Mouse (Mus musculus): Measurements from ENCODE around the gene Ckm. TPM values are rescaled to one million over a fixed set of nuclear protein-coding genes. Genes with fewer than 3 reads are reported as not detected.

Ckm gene
- total and polyA plus RNA-seq, 2 experiments from 2014 or later: 0.48 TPM; not detected in 1

DNA sequence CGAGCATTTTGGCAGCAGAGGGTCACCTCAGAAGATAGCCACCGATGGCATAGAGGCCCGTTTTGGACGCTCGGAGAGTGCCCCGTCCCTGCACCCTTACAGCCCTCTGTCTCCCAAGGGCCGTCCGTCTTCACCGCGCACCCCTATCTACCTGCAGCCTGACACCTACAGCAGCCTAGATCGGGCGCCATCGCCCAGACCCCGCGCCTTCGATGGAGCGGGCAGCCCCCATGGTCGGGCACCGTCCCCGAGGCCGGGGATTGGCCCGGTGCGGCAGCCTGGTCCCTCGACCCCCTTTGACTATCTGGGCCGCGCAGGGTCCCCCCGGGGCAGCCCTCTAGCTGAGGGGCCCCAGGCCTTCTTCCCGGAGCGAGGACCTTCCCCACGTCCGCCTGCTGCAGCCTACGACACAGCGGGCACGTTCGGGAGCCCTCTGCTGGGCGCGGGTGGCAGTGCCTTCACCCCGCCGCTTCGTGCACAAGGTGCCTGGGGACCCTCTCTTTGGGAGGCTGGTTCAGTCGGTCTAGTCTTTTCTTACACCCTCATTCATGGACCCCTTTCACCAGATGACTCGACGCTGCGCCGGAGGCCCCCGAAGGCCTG is 34.7 kb upstream of the Ckm start:
- peak overlapping the region; percentile 68 for H3K4me2 ChIP-seq (ENCODE audit: low read depth)
- H3K4me1 ChIP-seq (ENCODE audit: insufficient read depth): no peaks in the 10 kb centered on the region; the same call in 1 of the 2 replicates
- 10% methylated on average over 41 of the region's 46 CpGs for WGBS
- H3K9me3 ChIP-seq (ENCODE audit: low read length): no peaks in the 10 kb centered on the region
- peak; percentile 83 for DNase-seq
- H3K27me3 ChIP-seq (ENCODE audit: insufficient read depth, low read length): no peaks in the 10 kb centered on the region
- H3K9ac ChIP-seq: peak overlapping the region; percentile 70
- no peak overlapping the region for H3K27ac ChIP-seq (ENCODE audit: low read depth, low read length)
- TF ChIP-seq CTCF (IDR thresholded peaks at IDR 0.05; ENCODE audit: low read depth): peak; percentile 90
- ATAC-seq: peak; percentile 95
- H3K4me3 ChIP-seq (ENCODE audit: low read depth, low read length): peak overlapping the region; percentile 41
- H3K36me3 ChIP-seq (ENCODE audit: insufficient read depth): no peaks in the 10 kb centered on the region

DNA sequence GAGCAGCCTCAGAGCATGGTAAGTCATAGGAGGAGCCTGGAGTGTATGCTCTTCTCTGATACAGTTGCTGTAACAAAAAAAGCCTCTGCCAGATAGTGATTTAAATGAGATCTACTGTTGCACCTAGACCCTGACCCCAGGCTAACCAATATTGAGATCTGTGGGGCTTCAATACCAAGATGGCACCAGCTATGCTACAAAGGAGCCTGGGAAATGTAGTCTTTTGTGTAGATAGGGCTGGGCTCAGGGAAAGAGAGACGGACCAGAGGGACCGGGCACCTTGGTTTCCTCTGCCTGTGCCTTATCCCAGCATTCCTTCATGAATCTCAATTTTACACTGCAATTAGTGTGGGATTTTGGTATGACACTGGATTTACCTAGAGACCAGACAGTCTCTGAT is 31.2 kb upstream of the Ckm start:
- DNase-seq (no peak), ATAC-seq (no peak)
- no peaks in the 10 kb centered on the region for H3K9me3 ChIP-seq (ENCODE audit: low read length)
- H3K27me3 ChIP-seq (ENCODE audit: insufficient read depth, low read length): no peaks in the 10 kb centered on the region
- H3K9ac ChIP-seq: no peak overlapping the region
- H3K27ac ChIP-seq (ENCODE audit: low read depth, low read length): no peak overlapping the region
- H3K4me2 ChIP-seq (ENCODE audit: low read depth): no peak overlapping the region
- WGBS: 80% methylated on average over 2 of the region's 2 CpGs
- no peak for TF ChIP-seq CTCF (IDR thresholded peaks at IDR 0.05; ENCODE audit: low read depth)
- no peaks in the 10 kb centered on the region; the same call in 1 of the 2 replicates for H3K4me1 ChIP-seq (ENCODE audit: insufficient read depth)
- H3K36me3 ChIP-seq (ENCODE audit: insufficient read depth): no peaks in the 10 kb centered on the region; the same call in 1 of the 2 replicates
- no peak overlapping the region for H3K4me3 ChIP-seq (ENCODE audit: low read depth, low read length)

- TF ChIP-seq CTCF (IDR thresholded peaks at IDR 0.05; ENCODE audit: low read depth): no peak
- H3K4me3 ChIP-seq (ENCODE audit: low read depth, low read length): no peak overlapping the region
- no peak overlapping the region for H3K4me2 ChIP-seq (ENCODE audit: low read depth)
- no peaks in the 10 kb centered on the region for H3K4me1 ChIP-seq (ENCODE audit: insufficient read depth)
- ATAC-seq (no peak), DNase-seq (no peak)
- H3K27ac ChIP-seq (ENCODE audit: low read depth, low read length): no peak overlapping the region
- H3K9ac ChIP-seq: no peak overlapping the region
- H3K27me3 ChIP-seq (ENCODE audit: insufficient read depth, low read length): no peaks in the 10 kb centered on the region
- no peaks in the 10 kb centered on the region; the same call in 1 of the 2 replicates for H3K36me3 ChIP-seq (ENCODE audit: insufficient read depth)
- 80% methylated on average over 18 of the region's 18 CpGs for whole genome bisulfite sequencing
- H3K9me3 ChIP-seq (ENCODE audit: low read length): no peaks in the 10 kb centered on the region
Measured at GRCm38 (mm10) chr7:19375368-19375767, 29.2 kb upstream of the Ckm start.

- ATAC-seq (no peak), DNase-seq (no peak)
- no peak overlapping the region for H3K9ac ChIP-seq
- no peak overlapping the region for H3K4me2 ChIP-seq (ENCODE audit: low read depth)
- H3K27me3 ChIP-seq (ENCODE audit: insufficient read depth, low read length): no peaks in the 10 kb centered on the region
- H3K9me3 ChIP-seq (ENCODE audit: low read length): no peaks in the 10 kb centered on the region
- H3K4me3 ChIP-seq (ENCODE audit: low read depth, low read length): no peak overlapping the region
- 84% methylated on average over 4 of the region's 4 CpGs for WGBS
- TF ChIP-seq CTCF (IDR thresholded peaks at IDR 0.05; ENCODE audit: low read depth): no peak
- no peak overlapping the region for H3K27ac ChIP-seq (ENCODE audit: low read depth, low read length)
- H3K36me3 ChIP-seq (ENCODE audit: insufficient read depth): no peaks in the 10 kb centered on the region; the same call in 1 of the 2 replicates
- H3K4me1 ChIP-seq (ENCODE audit: insufficient read depth): no peaks in the 10 kb centered on the region
Measured at GRCm38 (mm10) chr7:19376019-19376418, 28.6 kb upstream of the Ckm start.

GRCm38 (mm10) chr7:19378049-19378448 is 26.5 kb upstream of the Ckm start:
- Histone ChIP-seq H3K36me3 (ENCODE audit: insufficient read depth) (no peaks in the 10 kb centered on the region; the same call in 1 of the 2 replicates), H3K4me1 (ENCODE audit: insufficient read depth) (peaks cover 5% of the 10 kb centered on the region; the same call in 1 of the 2 replicates), H3K9me3 (ENCODE audit: low read length) (no peaks in the 10 kb centered on the region), H3K4me2 (ENCODE audit: low read depth) (no peak overlapping the region), H3K9ac (no peak overlapping the region), H3K4me3 (ENCODE audit: low read depth, low read length) (no peak overlapping the region), H3K27me3 (ENCODE audit: insufficient read depth, low read length) (no peaks in the 10 kb centered on the region), H3K27ac (ENCODE audit: low read depth, low read length) (no peak overlapping the region)
- TF ChIP-seq CTCF (IDR thresholded peaks at IDR 0.05; ENCODE audit: low read depth): no peak
- DNase-seq (no peak), ATAC-seq (no peak)
- 76% methylated on average over 8 of the region's 8 CpGs for WGBS

DNA sequence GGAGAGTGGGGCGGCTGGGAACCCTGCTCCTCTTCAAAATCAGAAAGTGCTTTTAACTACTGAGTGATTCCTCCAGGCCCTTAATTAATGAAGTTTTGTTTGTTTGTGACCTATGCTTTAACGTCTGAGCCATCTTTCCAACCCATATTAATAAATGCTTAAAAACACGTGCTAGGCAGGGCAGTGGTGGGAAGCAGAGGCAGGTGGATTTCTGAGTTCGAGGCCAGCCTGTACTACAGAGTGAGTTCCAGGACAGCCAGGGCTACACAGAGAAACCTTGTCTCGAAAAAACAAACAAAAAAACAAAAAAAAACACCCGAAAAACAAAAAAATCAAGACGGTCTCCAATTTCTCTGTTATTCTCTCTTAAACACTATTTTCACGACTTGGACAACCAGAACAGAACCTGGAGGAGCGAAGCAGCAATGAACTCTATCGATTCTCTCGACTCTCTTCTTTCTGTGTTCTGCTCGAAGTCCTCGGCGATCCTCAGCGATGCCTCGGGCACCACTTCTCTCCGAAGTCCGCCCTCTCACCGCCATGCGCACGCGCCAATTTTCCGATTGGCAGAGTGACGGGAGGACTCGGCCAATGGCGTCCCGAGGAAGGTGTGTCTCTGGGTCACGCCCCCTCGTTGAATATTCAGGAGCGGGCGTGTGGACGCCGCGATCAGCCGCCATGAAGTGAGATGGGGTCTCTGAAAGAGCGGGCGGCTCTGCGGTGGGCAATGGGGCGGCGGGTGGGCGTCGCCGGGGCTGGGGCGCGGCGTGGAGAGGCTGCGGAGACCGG is 23.0 kb upstream of the Ckm start, which contains the start of gene Ercc2:
TSS of gene Ercc2 (plus strand) at position 634 of the 789 bp plus-strand sequence.
- ATAC-seq (peak; percentile 98), DNase-seq (peak; percentile 100)
- Histone ChIP-seq H3K9me3 (ENCODE audit: low read length) (no peaks in the 10 kb centered on the region), H3K27me3 (ENCODE audit: insufficient read depth, low read length) (no peaks in the 10 kb centered on the region), H3K36me3 (ENCODE audit: insufficient read depth) (peaks cover 22% of the 10 kb centered on the region), H3K4me2 (ENCODE audit: low read depth) (peak within 1 kb of the TSS; percentile 73), H3K4me1 (ENCODE audit: insufficient read depth) (peaks cover 11% of the 10 kb centered on the region; the same call in 1 of the 2 replicates), H3K9ac (peak within 1 kb of the TSS; percentile 72), H3K27ac (ENCODE audit: low read depth, low read length) (peak within 1 kb of the TSS; percentile 72), H3K4me3 (ENCODE audit: low read depth, low read length) (peak within 1 kb of the TSS; percentile 81)
- TF ChIP-seq CTCF (IDR thresholded peaks at IDR 0.05; ENCODE audit: low read depth): no peak
- WGBS: 7% methylated on average over 43 of the region's 48 CpGs

- Histone ChIP-seq H3K36me3 (ENCODE audit: insufficient read depth) (peaks cover 27% of the 10 kb centered on the region), H3K27ac (ENCODE audit: low read depth, low read length) (peak overlapping the region; percentile 72), H3K9ac (peak overlapping the region; percentile 72), H3K4me2 (ENCODE audit: low read depth) (peak overlapping the region; percentile 73), H3K9me3 (ENCODE audit: low read length) (no peaks in the 10 kb centered on the region), H3K27me3 (ENCODE audit: insufficient read depth, low read length) (no peaks in the 10 kb centered on the region), H3K4me1 (ENCODE audit: insufficient read depth) (peaks cover 11% of the 10 kb centered on the region; the same call in 1 of the 2 replicates), H3K4me3 (ENCODE audit: low read depth, low read length) (peak overlapping the region; percentile 81)
- peak; percentile 26 for TF ChIP-seq CTCF (IDR thresholded peaks at IDR 0.05; ENCODE audit: low read depth)
- ATAC-seq: peak; percentile 50
- DNase-seq: peak; percentile 32
- WGBS: 4% methylated on average over 27 of the region's 37 CpGs
Measured at GRCm38 (mm10) chr7:19382166-19382541, 22.4 kb upstream of the Ckm start.
